In genomic region chr13:52476222-52476621, GRCm38 (mm10) we compare ENCODE assay signal across 11 mouse cellular contexts. TPM values are rescaled to one million over a fixed set of nuclear protein-coding genes. Genes with fewer than 3 reads are reported as not detected.
DNase-seq lines count a peak whose midpoint lies in the region; ATAC-seq and TF ChIP-seq lines count a peak whose summit lies in the region.
"Had no signal": no experiment of that assay in that cellular context is flagged by ENCODE, and none has a peak within 500 bp of the region (broad histone marks: within the 10 kb centered on the region; RNA-seq: fewer than 3 reads in every experiment).

No protein-coding gene starts in this region.

- TF ChIP-seq CTCF in CH12.LX (conservative IDR thresholded peaks at IDR 0.05 in 1 of 2, IDR thresholded peaks at IDR 0.05 in 1 of 2; ENCODE audit: low read depth in 2 of 2, low read length in 2 of 2) (peak; percentile 61 to 65; a peak in 3 of 4 replicates), Patski (IDR thresholded peaks at IDR 0.05) (peak; percentile 52)
- peak; percentile 62 for TF ChIP-seq CTCF in liver, postnatal 0 days (IDR thresholded peaks at IDR 0.05; ENCODE audit: low read depth)

- no peak for TF ChIP-seq POLR2A in CH12.LX (IDR thresholded peaks at IDR 0.05; ENCODE audit: low read depth, low read length)

- peaks cover 3% of the 10 kb centered on the region for H3K9me3 ChIP-seq in CH12.LX (replicated peaks; ENCODE audit: low read length)
- H3K9me3 ChIP-seq in liver, postnatal 0 days (ENCODE audit: low read length), result no peaks in the 10 kb centered on the region
- H3K9me3 ChIP-seq in hindbrain, embryonic 12.5 days (replicated peaks), result no peaks in the 10 kb centered on the region
- H3K9me3 ChIP-seq: heart, embryonic 13.5 days had no signal

- H3K4me1 ChIP-seq in CH12.LX (ENCODE audit: control insufficient read depth in 1 of 2, insufficient read depth in 2 of 2), result peaks cover 3 to 7% of the 10 kb centered on the region in 2 experiments; a peak in 2 of 4 replicates
- no peaks in the 10 kb centered on the region for H3K4me1 ChIP-seq in liver, postnatal 0 days (ENCODE audit: insufficient read depth)
- H3K4me1 ChIP-seq in hindbrain, embryonic 12.5 days, result no peaks in the 10 kb centered on the region
- H3K4me1 ChIP-seq: heart, embryonic 13.5 days had no signal

- no peak overlapping the region for H3K27ac ChIP-seq in CH12.LX (ENCODE audit: insufficient read depth, low read depth)
- no peak overlapping the region for H3K27ac ChIP-seq in liver, postnatal 0 days (ENCODE audit: low read depth)
- no peak overlapping the region for H3K27ac ChIP-seq in hindbrain, embryonic 12.5 days
- H3K27ac ChIP-seq: heart, embryonic 13.5 days had no signal

- H3K4me2 ChIP-seq in CH12.LX (ENCODE audit: insufficient read depth, low read depth, poor library complexity, severe bottlenecking), result no peak overlapping the region
- H3K4me2 ChIP-seq in liver, postnatal 0 days (ENCODE audit: low read depth, low read length), result no peak overlapping the region
- H3K4me2 ChIP-seq in hindbrain, embryonic 12.5 days (replicated peaks), result no peak overlapping the region
- H3K4me2 ChIP-seq: heart, embryonic 13.5 days had no signal

- TF ChIP-seq RAD21 in CH12.LX (IDR thresholded peaks at IDR 0.05; ENCODE audit: low read depth, low read length), result peak; percentile 47

- POLR2A ChIA-PET in Patski (lab: Charles Lee), result no interaction called here

- no peaks in the 10 kb centered on the region for H3K36me3 ChIP-seq in CH12.LX (replicated peaks in 1 of 2; ENCODE audit: control insufficient read depth in 1 of 2, insufficient read depth in 1 of 2, low read length in 1 of 2)
- no peaks in the 10 kb centered on the region for H3K36me3 ChIP-seq in liver, postnatal 0 days (replicated peaks; ENCODE audit: insufficient read depth, low read length)
- no peaks in the 10 kb centered on the region for H3K36me3 ChIP-seq in hindbrain, embryonic 12.5 days
- H3K36me3 ChIP-seq: heart, embryonic 13.5 days had no signal

- dilution Hi-C loops in CH12.LX (cut with MboI; ENCODE audit: extremely low pct_ligation_motif_present, extremely low pct_unique_long_range_greater_than_20kb, low sequenced_read_pairs), result no loop called here

- no peak for TF ChIP-seq EP300 in CH12.LX (IDR thresholded peaks at IDR 0.05; ENCODE audit: low read length)
- no peak for TF ChIP-seq EP300 in liver, postnatal 0 days (IDR thresholded peaks at IDR 0.05; ENCODE audit: low read depth)

- H3K4me3 ChIP-seq in CH12.LX (replicated peaks in 1 of 3; ENCODE audit: low read depth in 2 of 3, low read length in 2 of 3, poor library complexity in 1 of 3), result no peak overlapping the region
- H3K4me3 ChIP-seq in liver, postnatal 0 days (ENCODE audit: low read depth, low read length), result no peak overlapping the region
- H3K4me3 ChIP-seq in hindbrain, embryonic 12.5 days, result no peak overlapping the region
- H3K4me3 ChIP-seq: erythroblast, embryonic 14.5 days; heart, embryonic 13.5 days had no signal

- ATAC-seq in Patski, result no peak
- no peak for ATAC-seq in liver, postnatal 0 days
- no peak for ATAC-seq in hindbrain, embryonic 12.5 days (ENCODE audit: low FRiP score)

- no peak overlapping the region for H3K9ac ChIP-seq in CH12.LX (ENCODE audit: insufficient read depth, low read depth)
- no peak overlapping the region for H3K9ac ChIP-seq in liver, postnatal 0 days (replicated peaks)
- no peak overlapping the region for H3K9ac ChIP-seq in hindbrain, embryonic 12.5 days
- H3K9ac ChIP-seq: heart, embryonic 13.5 days had no signal

- in situ Hi-C loops in CH12.LX (cut with MboI; ENCODE audit: low pct_ligation_motif_present, low pct_unique_long_range_greater_than_20kb, low sequenced_read_pairs), result no loop called here
- in situ Hi-C loops in Patski (cut with MboI; ENCODE audit: low pct_unique_long_range_greater_than_20kb), result loop anchor here (25.0 kb wide), 1 partner anchor 839 kb away; the partner anchor contains the start of gene Cks2

- H3K27me3 ChIP-seq in CH12.LX (replicated peaks) (no peaks in the 10 kb centered on the region), Patski (no peaks in the 10 kb centered on the region)
- H3K27me3 ChIP-seq in liver, postnatal 0 days (ENCODE audit: insufficient read depth, low read length), result no peaks in the 10 kb centered on the region
- H3K27me3 ChIP-seq in hindbrain, embryonic 12.5 days, result no peaks in the 10 kb centered on the region
- H3K27me3 ChIP-seq: heart, embryonic 13.5 days had no signal

- peak; percentile 1 to 27 for DNase-seq in kidney, postnatal 36 days
- DNase-seq in kidney, postnatal 4 days, result no peak
- DNase-seq in CH12.LX (ENCODE audit: extremely low read depth) (peak; percentile 34), Patski (ENCODE audit: low read depth, low spot score) (no peak)
- DNase-seq in liver, postnatal 0 days, result peak; percentile 27
- DNase-seq in right cerebral cortex, adult 2 months (ENCODE audit: low spot score in 2 of 2), result no peak
- DNase-seq in urinary bladder, adult 18-20 months (ENCODE audit: low spot score in 2 of 2), result no peak
- DNase-seq: adrenal gland, adult 8-10 months had no signal

- CTCF ChIA-PET in Patski (lab: Charles Lee), result interaction anchor here (0.8 to 0.9 kb wide), 2 partner anchors 106 to 877 kb away, joined by 3 read pairs; no protein-coding TSS in a partner anchor

- no peaks in the 10 kb centered on the region for H3K79me2 ChIP-seq in CH12.LX (replicated peaks; ENCODE audit: control insufficient read depth, extremely low read depth, insufficient read depth, poor library complexity, severe bottlenecking)

- WGBS in liver, postnatal 0 days (ENCODE audit: insufficient replicate concordance), result 48% methylated on average over 3 of the region's 3 CpGs
- WGBS in hindbrain, embryonic 12.5 days, result 50% methylated on average over 3 of the region's 3 CpGs

TF ChIP-seq in CH12.LX, 34 proteins besides CTCF, POLR2A, EP300 and RAD21:
- no peak for TF ChIP-seq TCF12 (IDR thresholded peaks at IDR 0.05; ENCODE audit: low read depth, low read length)
- peak; percentile 62 for TF ChIP-seq SMC3 (IDR thresholded peaks at IDR 0.05; ENCODE audit: low read depth, low read length)

RNA-seq across cellular contexts. Expression of gene Diras2, which starts 54.9 kb away (rescaled TPM):
- total RNA-seq in CH12.LX (2012; rRNA removed) (6.5 and 8.5 TPM in 2 replicates), CH12.LX (2014; rRNA removed) (2.8 and 3.0 TPM in 2 replicates)
- polyA plus RNA-seq in CH12.LX (2012; ENCODE audit: insufficient read length, low read depth) (3.6 and 3.9 TPM in 2 replicates), Patski (2021) (not detected)
- polyA plus RNA-seq in liver, postnatal 0 days (2015; fragmentation: Nextera tagmentation; extraction: Ambion mirVana), result 0.12 and 0.19 TPM in 2 replicates
- polyA plus RNA-seq in hindbrain, embryonic 12.5 days (2016; fragmentation: Nextera tagmentation; extraction: Ambion mirVana), result 1.8 and 2.0 TPM in 2 replicates
- polyA plus RNA-seq: erythroblast, embryonic 14.5 days had no signal

Comparison
In these comparisons a context has a peak if more than half of its experiments do, and no peak if none do; other contexts are left out.
1. DNase-seq: peak in kidney, postnatal 36 days (2 of 2), CH12.LX (single experiment) and liver, postnatal 0 days (single experiment); none in kidney, postnatal 4 days (0 of 2), Patski (single experiment), right cerebral cortex, adult 2 months (0 of 2) and urinary bladder, adult 18-20 months (0 of 2).
2. Peak in every context shown above with its lines, with median percentiles within 50 percentile points of each other: CTCF ChIP-seq.